Mouse (Mus musculus) bone marrow macrophage, adult 2 months (primary cell): ENCODE results near the gene Slc41a2. TPM values are rescaled to one million over a fixed set of nuclear protein-coding genes. Genes with fewer than 3 reads are reported as not detected.

Source experiments
- H3K27ac ChIP-seq: 2 replicates; pipeline ENCODE4 v1.5.1; 2012; ENCODE audit warnings: low read depth, low read length; ENCODE audit not compliant: insufficient read depth
- H3K4me1 ChIP-seq: 2 replicates; pipeline ENCODE4 v1.6.1; 2012; ENCODE audit warnings: low read length; ENCODE audit not compliant: control insufficient read depth, insufficient read depth
- H3K4me3 ChIP-seq: 2 replicates; pipeline ENCODE4 v1.5.1; 2012; ENCODE audit warnings: mild to moderate bottlenecking, low read length, moderate library complexity; ENCODE audit not compliant: insufficient read depth
- CTCF ChIP-seq: IDR thresholded peaks from 2 replicates; pipeline ENCODE4 v1.5.1; 2012; ENCODE audit warnings: low read depth, mild to moderate bottlenecking, low read length, moderate library complexity
- POLR2A ChIP-seq: IDR thresholded peaks from 2 replicates; pipeline ENCODE4 v1.6.1; 2012; ENCODE audit warnings: mild to moderate bottlenecking, low read depth, low read length, borderline replicate concordance
- polyA plus RNA-seq: library from polyadenylated mRNA; stranded (reverse); fragments of >200 nt; gene quantifications from 2 replicates; pipeline ENCODE4 v1.2.4, GENCODE M21; 2012; ENCODE audit not compliant: missing spikeins, insufficient read depth, insufficient read length

Slc41a2 gene
- polyA plus RNA-seq, 1 experiment = 18.8 TPM

DNA sequence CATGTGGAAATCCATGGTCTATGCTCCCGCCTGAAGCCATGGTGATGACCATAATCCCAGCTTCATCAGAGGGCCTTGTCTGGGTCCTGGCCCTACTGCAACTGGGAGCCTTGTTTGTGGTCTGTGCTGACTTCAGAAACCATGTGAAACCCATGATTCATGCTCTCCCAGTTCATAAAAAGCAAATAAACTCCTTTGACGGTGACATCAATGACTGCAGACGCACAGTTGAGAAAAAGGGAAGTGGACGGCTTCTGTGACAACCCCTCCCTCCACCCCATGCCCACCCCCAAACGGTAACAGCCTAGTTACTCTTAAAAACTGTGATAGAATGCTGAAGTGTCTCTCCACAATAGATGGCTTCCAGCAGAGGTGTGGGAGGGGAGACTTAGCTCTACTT lies 122.1 kb downstream of the Slc41a2 start:
- no peak overlapping the region for H3K4me3 ChIP-seq
- peaks cover 37% of the 10 kb centered on the region for H3K4me1 ChIP-seq
- no peak for TF ChIP-seq CTCF
- no peak for TF ChIP-seq POLR2A
- peak overlapping the region; percentile 43 for H3K27ac ChIP-seq

GRCm38 (mm10) chr10:83212618-83213017 lies 125.1 kb downstream of the Slc41a2 start:
- no peak for TF ChIP-seq CTCF
- no peak for TF ChIP-seq POLR2A
- H3K4me1 ChIP-seq = peaks cover 31% of the 10 kb centered on the region
- H3K4me3 ChIP-seq = no peak overlapping the region
- no peak overlapping the region for H3K27ac ChIP-seq

- TF ChIP-seq POLR2A (no peak), CTCF (no peak)
- no peak overlapping the region for H3K27ac ChIP-seq
- H3K4me1 ChIP-seq = peaks cover 22% of the 10 kb centered on the region
- no peak overlapping the region for H3K4me3 ChIP-seq
Observed at GRCm38 (mm10) chr10:83210968-83211583, 126.6 kb downstream of the Slc41a2 start.

- Histone ChIP-seq H3K4me1 (peaks cover 14% of the 10 kb centered on the region), H3K4me3 (no peak overlapping the region), H3K27ac (no peak overlapping the region)
- no peak for TF ChIP-seq CTCF
- no peak for TF ChIP-seq POLR2A
Observed at GRCm38 (mm10) chr10:83210122-83210521, 127.6 kb downstream of the Slc41a2 start.

GRCm38 (mm10) chr10:83209388-83209787 lies 128.3 kb downstream of the Slc41a2 start:
- peaks cover 7% of the 10 kb centered on the region for H3K4me1 ChIP-seq
- no peak overlapping the region for H3K4me3 ChIP-seq
- no peak overlapping the region for H3K27ac ChIP-seq
- no peak for TF ChIP-seq POLR2A
- TF ChIP-seq CTCF = no peak

GRCm38 (mm10) chr10:83208436-83208835 lies 129.2 kb downstream of the Slc41a2 start:
- Histone ChIP-seq H3K27ac (no peak overlapping the region), H3K4me1 (peaks cover 5% of the 10 kb centered on the region; the same call in 1 of the 2 replicates), H3K4me3 (no peak overlapping the region)
- TF ChIP-seq CTCF (no peak), POLR2A (no peak)

DNA sequence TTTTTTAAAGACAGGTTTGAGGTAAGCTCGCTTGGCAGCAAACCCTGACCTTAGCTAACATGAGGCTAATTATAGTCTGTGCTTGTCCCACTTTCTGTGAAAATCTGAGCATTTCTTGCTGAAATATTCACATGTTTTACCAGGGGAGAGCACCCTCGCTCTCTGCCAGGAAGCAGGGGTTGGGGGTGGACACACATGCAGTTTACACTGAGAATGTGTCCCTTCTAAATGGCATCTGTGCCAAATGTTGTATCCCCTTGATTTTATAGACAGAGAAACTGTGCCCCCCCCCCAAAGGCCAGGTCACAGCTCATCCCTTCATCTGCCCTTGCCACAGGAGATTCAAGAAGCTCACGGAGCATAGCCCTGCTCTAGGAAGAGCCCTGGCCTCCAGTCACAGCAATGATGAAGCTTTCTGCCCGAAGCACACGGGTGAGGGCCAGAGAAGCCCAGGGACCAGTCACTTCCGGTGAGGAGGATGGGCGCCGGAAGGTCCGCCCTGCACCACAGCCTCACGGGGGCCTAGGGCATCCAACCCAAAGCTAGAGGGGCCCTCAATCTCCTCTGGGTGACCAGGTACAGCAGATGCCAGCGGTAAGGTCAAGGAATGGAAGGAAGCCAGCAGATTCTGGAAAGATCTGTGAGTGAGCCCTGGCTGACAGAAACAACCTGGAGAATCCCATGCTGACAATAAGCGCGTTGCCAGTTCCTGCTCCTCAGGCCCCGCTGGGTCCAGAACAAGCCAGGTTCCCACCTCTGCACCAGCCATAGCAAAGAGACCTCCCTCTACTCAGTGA lies 134.6 kb downstream of the Slc41a2 start:
- H3K4me1 ChIP-seq = peaks cover 33% of the 10 kb centered on the region
- no peak overlapping the region for H3K27ac ChIP-seq
- TF ChIP-seq CTCF = no peak
- TF ChIP-seq POLR2A = no peak
- H3K4me3 ChIP-seq = no peak overlapping the region

DNA sequence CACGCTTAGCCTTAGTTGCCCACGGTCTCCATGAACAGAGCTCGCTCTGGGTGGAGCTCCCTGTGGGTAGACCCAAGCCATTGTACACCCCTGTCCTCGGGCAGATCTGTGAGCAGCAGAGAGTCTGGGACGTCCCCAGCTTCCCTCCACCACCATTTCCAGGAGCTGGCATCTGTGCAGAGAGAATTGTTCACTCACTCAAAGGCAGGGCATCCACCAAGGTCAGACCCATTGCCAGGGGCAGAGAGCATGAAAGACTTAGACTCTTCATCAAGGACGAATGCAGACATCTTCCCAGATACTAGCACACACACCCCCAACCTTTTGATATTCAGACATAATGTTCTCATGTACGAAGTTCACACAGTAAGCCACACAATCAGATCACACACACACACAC lies 136.2 kb downstream of the Slc41a2 start:
- peaks cover 33% of the 10 kb centered on the region for H3K4me1 ChIP-seq
- no peak overlapping the region for H3K4me3 ChIP-seq
- TF ChIP-seq POLR2A (no peak), CTCF (no peak)
- H3K27ac ChIP-seq = no peak overlapping the region

GRCm38 (mm10) chr10:83199290-83199689 lies 138.4 kb downstream of the Slc41a2 start:
- Histone ChIP-seq H3K4me1 (peaks cover 33% of the 10 kb centered on the region), H3K27ac (no peak overlapping the region), H3K4me3 (no peak overlapping the region)
- TF ChIP-seq CTCF (no peak), POLR2A (no peak)

GRCm38 (mm10) chr10:83198692-83199091 lies 139.0 kb downstream of the Slc41a2 start:
- peaks cover 33% of the 10 kb centered on the region for H3K4me1 ChIP-seq
- peak overlapping the region; percentile 7; the same call in 1 of the 2 replicates for H3K27ac ChIP-seq
- no peak overlapping the region for H3K4me3 ChIP-seq
- TF ChIP-seq POLR2A (no peak), CTCF (no peak)
